Mouse (Mus musculus): ENCODE measurements around the gene Tmem9. TPM values are rescaled to one million over a fixed set of nuclear protein-coding genes. Genes with fewer than 3 reads are reported as not detected.
A peak's percentile ranks its signal among the peaks of the same experiment; 100 is the strongest.

Tmem9 gene
- polyA plus RNA-seq, 1 experiment: 20.4 TPM

GRCm38 (mm10) chr1:136047432-136047831 is 39.5 kb downstream of the Tmem9 start:
- WGBS: 11% methylated on average over 2 of the region's 2 CpGs
- no peak for TF ChIP-seq POLR2A (IDR thresholded peaks at IDR 0.05; ENCODE audit: low read depth, low read length)
- peak; percentile 30; the same call in 1 of the 2 replicates for TF ChIP-seq CTCF (IDR thresholded peaks at IDR 0.05; ENCODE audit: extremely low read depth, insufficient read length, insufficient replicate concordance, low read depth, low read length)

DNA sequence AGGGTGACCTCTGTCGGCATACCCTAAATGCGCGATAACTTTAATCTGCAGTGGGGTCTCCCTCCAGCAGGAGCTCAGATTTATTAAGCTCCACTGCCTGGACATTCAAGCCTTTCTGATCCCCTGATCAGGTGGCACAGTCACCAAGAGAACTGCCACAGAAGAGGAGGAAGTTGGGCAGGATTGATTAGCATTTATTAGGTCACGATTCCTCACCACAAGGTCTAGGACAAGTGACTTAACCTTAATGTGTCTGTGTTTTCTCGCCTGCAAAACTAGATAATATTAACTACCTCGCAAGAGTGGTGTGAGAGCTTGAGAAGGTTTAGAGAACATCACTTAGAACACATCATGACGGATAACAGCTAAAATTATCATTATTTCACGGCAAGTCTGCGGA is 39.9 kb downstream of the Tmem9 start:
- WGBS: 68% methylated on average over 9 of the region's 9 CpGs
- TF ChIP-seq CTCF (IDR thresholded peaks at IDR 0.05; ENCODE audit: extremely low read depth, insufficient read length, insufficient replicate concordance, low read depth, low read length) (no peak), POLR2A (IDR thresholded peaks at IDR 0.05; ENCODE audit: low read depth, low read length) (no peak)
- no peaks in the 10 kb centered on the region for H3K36me3 ChIP-seq (ENCODE audit: control insufficient read depth, insufficient read depth, low read length)
- H3K27me3 ChIP-seq (ENCODE audit: control insufficient read depth, insufficient read depth, low read length): peaks cover 18% of the 10 kb centered on the region
- H3K27ac ChIP-seq (ENCODE audit: insufficient read depth, low read depth, low read length): no peak overlapping the region
- H3K4me3 ChIP-seq (ENCODE audit: low read depth, low read length): no peak overlapping the region
- no peaks in the 10 kb centered on the region; the same call in 1 of the 2 replicates for H3K4me1 ChIP-seq (ENCODE audit: control insufficient read depth, insufficient read depth, insufficient read length, low read length)

More at GRCm38 (mm10) chr1:136047432-136047831, 39.5 kb downstream of the Tmem9 start:
- Histone ChIP-seq H3K27ac (ENCODE audit: insufficient read depth, low read depth, low read length) (no peak overlapping the region), H3K4me1 (ENCODE audit: control insufficient read depth, insufficient read depth, insufficient read length, low read length) (no peaks in the 10 kb centered on the region; the same call in 1 of the 2 replicates), H3K36me3 (ENCODE audit: control insufficient read depth, insufficient read depth, low read length) (no peaks in the 10 kb centered on the region), H3K4me3 (ENCODE audit: low read depth, low read length) (no peak overlapping the region), H3K27me3 (ENCODE audit: control insufficient read depth, insufficient read depth, low read length) (peaks cover 18% of the 10 kb centered on the region)

DNA sequence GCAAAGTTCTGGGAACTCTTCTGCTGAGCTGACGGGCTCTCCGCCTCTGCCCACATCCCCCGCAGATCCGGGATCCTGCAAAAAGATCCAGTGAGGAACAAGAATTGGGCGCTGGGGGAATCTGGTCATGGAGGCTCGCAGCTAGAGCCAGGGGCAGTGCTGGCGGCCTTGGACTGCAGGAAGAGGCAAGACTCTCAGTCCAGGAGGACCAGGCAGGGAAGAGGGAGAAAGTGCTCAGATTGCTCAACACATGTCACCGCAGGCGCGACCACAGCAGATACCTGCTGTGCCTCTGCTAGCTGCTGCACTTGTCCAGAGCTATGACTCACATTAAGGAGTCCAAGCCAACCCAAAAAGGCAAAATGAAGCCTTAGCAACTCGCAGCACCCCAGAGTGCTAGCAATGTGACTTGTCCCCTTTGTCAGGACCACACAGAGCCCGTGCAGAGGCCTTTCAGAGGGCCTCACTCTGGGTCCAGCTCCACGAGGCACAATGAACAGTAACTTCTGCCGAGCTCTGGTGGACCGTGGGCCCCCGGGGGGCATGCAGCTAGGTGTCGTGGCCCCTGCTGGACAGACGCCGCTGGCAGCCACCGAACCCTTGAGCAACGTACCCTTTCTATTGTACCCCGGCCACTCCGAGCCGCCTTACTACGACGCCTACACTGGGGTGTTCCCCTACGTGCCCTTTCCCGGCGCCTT is 42.5 kb downstream of the Tmem9 start, which contains the start of gene Ascl5:
Gene Ascl5, plus strand, starts transcription at position 493 of the 701 bp plus-strand sequence.
- no peak for TF ChIP-seq POLR2A (IDR thresholded peaks at IDR 0.05; ENCODE audit: low read depth, low read length)
- no peak for TF ChIP-seq CTCF (IDR thresholded peaks at IDR 0.05; ENCODE audit: extremely low read depth, insufficient read length, insufficient replicate concordance, low read depth, low read length)
- no peaks in the 10 kb centered on the region for H3K36me3 ChIP-seq (ENCODE audit: control insufficient read depth, insufficient read depth, low read length)

DNA sequence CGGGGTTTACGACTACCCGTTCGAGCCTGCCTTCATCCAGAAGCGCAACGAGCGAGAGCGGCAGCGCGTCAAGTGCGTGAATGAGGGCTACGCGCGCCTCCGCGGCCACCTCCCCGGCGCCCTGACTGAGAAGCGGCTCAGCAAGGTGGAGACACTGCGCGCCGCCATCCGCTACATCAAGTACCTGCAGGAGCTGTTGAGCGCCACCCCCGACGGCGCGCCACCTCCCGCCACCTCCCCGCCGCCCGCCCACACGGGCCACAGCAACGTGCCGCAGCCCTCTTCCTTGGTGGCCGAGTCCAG is 43.0 kb downstream of the Tmem9 start:
- Histone ChIP-seq H3K27me3 (ENCODE audit: control insufficient read depth, insufficient read depth, low read length) (peaks cover 18% of the 10 kb centered on the region), H3K27ac (ENCODE audit: insufficient read depth, low read depth, low read length) (no peak overlapping the region), H3K36me3 (ENCODE audit: control insufficient read depth, insufficient read depth, low read length) (no peaks in the 10 kb centered on the region), H3K4me1 (ENCODE audit: control insufficient read depth, insufficient read depth, insufficient read length, low read length) (no peaks in the 10 kb centered on the region; the same call in 1 of the 2 replicates), H3K4me3 (ENCODE audit: low read depth, low read length) (peak overlapping the region; percentile 17)
- WGBS: 1% methylated on average over 36 of the region's 36 CpGs
- TF ChIP-seq POLR2A (IDR thresholded peaks at IDR 0.05; ENCODE audit: low read depth, low read length) (no peak), CTCF (IDR thresholded peaks at IDR 0.05; ENCODE audit: extremely low read depth, insufficient read length, insufficient replicate concordance, low read depth, low read length) (no peak)

More for the DNA sequence above, 42.5 kb downstream of the Tmem9 start, which contains the start of gene Ascl5:
- Histone ChIP-seq H3K4me1 (ENCODE audit: control insufficient read depth, insufficient read depth, insufficient read length, low read length) (no peaks in the 10 kb centered on the region; the same call in 1 of the 2 replicates), H3K4me3 (ENCODE audit: low read depth, low read length) (peak within 1 kb of the TSS; percentile 17), H3K27ac (ENCODE audit: insufficient read depth, low read depth, low read length) (no peak within 1 kb of the TSS), H3K27me3 (ENCODE audit: control insufficient read depth, insufficient read depth, low read length) (peaks cover 18% of the 10 kb centered on the region)
- 26% methylated on average over 29 of the region's 29 CpGs for WGBS

- peaks cover 18% of the 10 kb centered on the region for H3K27me3 ChIP-seq (ENCODE audit: control insufficient read depth, insufficient read depth, low read length)
- H3K36me3 ChIP-seq (ENCODE audit: control insufficient read depth, insufficient read depth, low read length): no peaks in the 10 kb centered on the region
- 2% methylated on average over 6 of the region's 6 CpGs for WGBS
- peak overlapping the region; percentile 17; the same call in 1 of the 2 replicates for H3K4me3 ChIP-seq (ENCODE audit: low read depth, low read length)
- TF ChIP-seq CTCF (IDR thresholded peaks at IDR 0.05; ENCODE audit: extremely low read depth, insufficient read length, insufficient replicate concordance, low read depth, low read length) (peak; percentile 46; the same call in 1 of the 2 replicates), POLR2A (IDR thresholded peaks at IDR 0.05; ENCODE audit: low read depth, low read length) (no peak)
- no peak overlapping the region for H3K27ac ChIP-seq (ENCODE audit: insufficient read depth, low read depth, low read length)
- H3K4me1 ChIP-seq (ENCODE audit: control insufficient read depth, insufficient read depth, insufficient read length, low read length): no peaks in the 10 kb centered on the region; the same call in 1 of the 2 replicates
Measured at GRCm38 (mm10) chr1:136051465-136051864, 43.5 kb downstream of the Tmem9 start.

GRCm38 (mm10) chr1:136052547-136052946 is 44.6 kb downstream of the Tmem9 start, which contains the start of gene Cacna1s:
Gene Cacna1s (plus strand): TSS chr1:136052750.
- 62% methylated on average over 11 of the region's 11 CpGs for WGBS
- H3K4me3 ChIP-seq (ENCODE audit: low read depth, low read length): no peak within 1 kb of the TSS

DNA sequence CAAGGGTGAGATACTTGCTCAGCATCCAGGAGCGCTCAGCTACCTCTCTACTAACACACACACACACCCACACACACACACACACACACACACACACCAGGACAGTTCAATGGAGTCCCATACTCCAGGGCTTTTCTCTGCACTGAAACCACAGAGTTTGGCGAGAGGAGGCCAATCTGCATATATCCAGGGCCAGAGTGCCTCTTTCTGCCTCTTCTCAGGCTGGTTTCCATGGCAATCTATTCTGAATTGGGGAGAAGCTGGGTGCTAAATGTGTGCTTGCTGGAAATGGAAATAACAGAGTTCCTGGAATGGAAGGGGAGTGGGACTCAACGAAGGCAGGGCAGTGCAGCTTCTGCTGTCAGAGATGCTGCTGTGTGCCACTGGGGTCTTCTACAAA is 47.8 kb downstream of the Tmem9 start:
- Histone ChIP-seq H3K4me1 (ENCODE audit: control insufficient read depth, insufficient read depth, insufficient read length, low read length) (peaks cover 3% of the 10 kb centered on the region), H3K36me3 (ENCODE audit: control insufficient read depth, insufficient read depth, low read length) (no peaks in the 10 kb centered on the region), H3K27ac (ENCODE audit: insufficient read depth, low read depth, low read length) (no peak overlapping the region), H3K27me3 (ENCODE audit: control insufficient read depth, insufficient read depth, low read length) (peaks cover 11% of the 10 kb centered on the region), H3K4me3 (ENCODE audit: low read depth, low read length) (no peak overlapping the region)
- 88% methylated on average over 3 of the region's 3 CpGs for WGBS
- no peak for TF ChIP-seq POLR2A (IDR thresholded peaks at IDR 0.05; ENCODE audit: low read depth, low read length)
- no peak for TF ChIP-seq CTCF (IDR thresholded peaks at IDR 0.05; ENCODE audit: extremely low read depth, insufficient read length, insufficient replicate concordance, low read depth, low read length)

More at GRCm38 (mm10) chr1:136052547-136052946, 44.6 kb downstream of the Tmem9 start, which contains the start of gene Cacna1s:
- Histone ChIP-seq H3K27me3 (ENCODE audit: control insufficient read depth, insufficient read depth, low read length) (peaks cover 18% of the 10 kb centered on the region), H3K4me1 (ENCODE audit: control insufficient read depth, insufficient read depth, insufficient read length, low read length) (no peaks in the 10 kb centered on the region; the same call in 1 of the 2 replicates), H3K27ac (ENCODE audit: insufficient read depth, low read depth, low read length) (no peak within 1 kb of the TSS), H3K36me3 (ENCODE audit: control insufficient read depth, insufficient read depth, low read length) (no peaks in the 10 kb centered on the region)
- no peak for TF ChIP-seq POLR2A (IDR thresholded peaks at IDR 0.05; ENCODE audit: low read depth, low read length)
- TF ChIP-seq CTCF (IDR thresholded peaks at IDR 0.05; ENCODE audit: extremely low read depth, insufficient read length, insufficient replicate concordance, low read depth, low read length): no peak
